Mouse (Mus musculus): ENCODE results near the gene Zfp663. TPM values are rescaled to one million over a fixed set of nuclear protein-coding genes. Genes with fewer than 3 reads are reported as not detected.

Gene Zfp663
- total and polyA plus RNA-seq, 2 experiments from 2014 or later, result 0.47 to 2.3 TPM

- 0% methylated on average over 1 of the region's 1 CpGs for WGBS
- H3K4me1 ChIP-seq (ENCODE audit: insufficient read depth, low read length), result no peaks in the 10 kb centered on the region
- TF ChIP-seq CTCF (IDR thresholded peaks at IDR 0.05; ENCODE audit: low read depth), result peak; percentile 95
- no peaks in the 10 kb centered on the region for H3K9me3 ChIP-seq (ENCODE audit: low read length)
- H3K27me3 ChIP-seq (ENCODE audit: insufficient read depth, low read length), result no peaks in the 10 kb centered on the region
- H3K4me3 ChIP-seq (ENCODE audit: low read length), result no peak overlapping the region
- no peak overlapping the region for H3K27ac ChIP-seq
- H3K36me3 ChIP-seq (ENCODE audit: insufficient read depth, low read length), result no peaks in the 10 kb centered on the region
- H3K9ac ChIP-seq (replicated peaks; ENCODE audit: low read length), result no peak overlapping the region
- DNase-seq (ENCODE audit: low spot score), result peak; percentile 91
- ATAC-seq, result peak; percentile 63
- H3K4me2 ChIP-seq (ENCODE audit: low read depth, low read length), result no peak overlapping the region
These were observed 7.7 kb downstream of the Zfp663 start for GRCm38 (mm10) chr2:165360861-165361260.

DNA sequence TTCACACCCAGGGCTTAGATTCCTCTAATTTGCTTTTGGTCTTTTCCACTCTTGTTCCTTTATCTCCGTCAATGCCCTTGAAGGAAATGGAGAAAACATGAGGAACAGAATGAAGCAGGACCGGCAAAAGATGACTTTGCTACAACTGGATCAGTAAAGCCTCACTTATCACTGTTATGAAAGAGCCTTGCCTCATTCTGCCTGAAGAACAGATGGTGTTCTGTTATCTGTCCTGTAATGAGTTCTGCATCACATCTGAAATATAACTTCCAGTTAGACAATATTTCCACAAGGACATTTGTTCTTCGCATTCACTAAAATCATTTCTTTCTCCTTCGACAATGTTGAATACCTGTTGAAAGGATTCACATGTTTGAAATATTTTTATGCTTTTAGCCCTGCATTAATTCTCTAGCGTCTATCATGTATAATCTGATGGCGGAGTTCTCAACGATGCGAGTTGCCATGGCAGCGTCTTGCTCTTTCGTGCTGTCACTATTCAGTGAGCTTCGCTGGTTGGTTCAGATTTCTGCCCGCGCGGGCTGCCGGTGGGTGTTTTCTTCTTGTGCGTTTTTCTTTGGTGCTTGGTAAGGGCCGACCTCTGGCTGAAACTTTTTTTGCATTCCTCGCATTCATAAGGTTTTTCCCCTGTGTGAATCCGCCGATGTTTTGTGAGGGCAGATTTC, 16.6 kb downstream of the Zfp663 start:
- no peak overlapping the region for H3K27ac ChIP-seq
- DNase-seq (ENCODE audit: low spot score), result no peak
- H3K4me2 ChIP-seq (ENCODE audit: low read depth, low read length), result no peak overlapping the region
- TF ChIP-seq CTCF (IDR thresholded peaks at IDR 0.05; ENCODE audit: low read depth), result no peak
- H3K9me3 ChIP-seq (ENCODE audit: low read length), result peaks cover 9% of the 10 kb centered on the region; the same call in 1 of the 2 replicates
- ATAC-seq, result no peak
- H3K36me3 ChIP-seq (ENCODE audit: insufficient read depth, low read length), result no peaks in the 10 kb centered on the region
- H3K4me3 ChIP-seq (ENCODE audit: low read length), result no peak overlapping the region
- no peaks in the 10 kb centered on the region for H3K4me1 ChIP-seq (ENCODE audit: insufficient read depth, low read length)
- WGBS, result 90% methylated on average over 20 of the region's 20 CpGs
- H3K27me3 ChIP-seq (ENCODE audit: insufficient read depth, low read length), result no peaks in the 10 kb centered on the region
- H3K9ac ChIP-seq (replicated peaks; ENCODE audit: low read length), result no peak overlapping the region

- peak; percentile 83 for TF ChIP-seq CTCF (IDR thresholded peaks at IDR 0.05; ENCODE audit: low read depth)
- Histone ChIP-seq H3K27ac (no peak overlapping the region), H3K4me1 (ENCODE audit: insufficient read depth, low read length) (no peaks in the 10 kb centered on the region), H3K9ac (replicated peaks; ENCODE audit: low read length) (no peak overlapping the region), H3K4me2 (ENCODE audit: low read depth, low read length) (no peak overlapping the region), H3K4me3 (ENCODE audit: low read length) (no peak overlapping the region), H3K27me3 (ENCODE audit: insufficient read depth, low read length) (no peaks in the 10 kb centered on the region), H3K36me3 (ENCODE audit: insufficient read depth, low read length) (no peaks in the 10 kb centered on the region), H3K9me3 (ENCODE audit: low read length) (peaks cover 9% of the 10 kb centered on the region; the same call in 1 of the 2 replicates)
- peak; percentile 87 for ATAC-seq
- DNase-seq (ENCODE audit: low spot score), result peak; percentile 86
- WGBS, result 15% methylated on average over 8 of the region's 8 CpGs
These were observed 19.1 kb downstream of the Zfp663 start for GRCm38 (mm10) chr2:165349466-165349865.

DNA sequence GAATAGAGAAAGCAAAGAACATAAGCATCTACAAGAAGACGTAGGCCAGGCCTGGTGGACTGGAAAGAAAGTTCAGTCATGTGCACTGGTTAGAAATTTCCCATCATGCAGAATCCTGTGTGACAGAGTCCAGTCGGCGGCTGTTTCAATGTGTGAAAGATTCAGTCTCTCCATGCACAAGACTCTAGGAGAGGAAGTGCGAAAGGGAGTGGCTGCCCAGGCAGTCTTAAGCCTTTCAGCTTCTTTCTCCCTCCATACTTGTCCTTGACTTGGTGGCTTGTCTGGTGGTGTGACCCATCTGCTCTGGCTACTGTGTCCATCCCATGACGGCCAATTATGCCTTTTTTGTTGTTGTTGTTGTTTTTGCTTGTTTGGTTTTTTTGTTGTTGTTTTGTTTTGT, 22.3 kb downstream of the Zfp663 start:
- no peaks in the 10 kb centered on the region for H3K36me3 ChIP-seq (ENCODE audit: insufficient read depth, low read length)
- no peaks in the 10 kb centered on the region for H3K4me1 ChIP-seq (ENCODE audit: insufficient read depth, low read length)
- no peak for DNase-seq (ENCODE audit: low spot score)
- H3K4me3 ChIP-seq (ENCODE audit: low read length), result no peak overlapping the region
- ATAC-seq, result no peak
- no peak overlapping the region for H3K9ac ChIP-seq (replicated peaks; ENCODE audit: low read length)
- H3K9me3 ChIP-seq (ENCODE audit: low read length), result no peaks in the 10 kb centered on the region
- H3K27ac ChIP-seq, result no peak overlapping the region
- H3K27me3 ChIP-seq (ENCODE audit: insufficient read depth, low read length), result no peaks in the 10 kb centered on the region
- 89% methylated on average over 5 of the region's 5 CpGs for WGBS
- H3K4me2 ChIP-seq (ENCODE audit: low read depth, low read length), result no peak overlapping the region
- TF ChIP-seq CTCF (IDR thresholded peaks at IDR 0.05; ENCODE audit: low read depth), result no peak

GRCm38 (mm10) chr2:165337191-165337590, 31.3 kb downstream of the Zfp663 start:
- WGBS, result 25% methylated on average over 3 of the region's 3 CpGs

DNA sequence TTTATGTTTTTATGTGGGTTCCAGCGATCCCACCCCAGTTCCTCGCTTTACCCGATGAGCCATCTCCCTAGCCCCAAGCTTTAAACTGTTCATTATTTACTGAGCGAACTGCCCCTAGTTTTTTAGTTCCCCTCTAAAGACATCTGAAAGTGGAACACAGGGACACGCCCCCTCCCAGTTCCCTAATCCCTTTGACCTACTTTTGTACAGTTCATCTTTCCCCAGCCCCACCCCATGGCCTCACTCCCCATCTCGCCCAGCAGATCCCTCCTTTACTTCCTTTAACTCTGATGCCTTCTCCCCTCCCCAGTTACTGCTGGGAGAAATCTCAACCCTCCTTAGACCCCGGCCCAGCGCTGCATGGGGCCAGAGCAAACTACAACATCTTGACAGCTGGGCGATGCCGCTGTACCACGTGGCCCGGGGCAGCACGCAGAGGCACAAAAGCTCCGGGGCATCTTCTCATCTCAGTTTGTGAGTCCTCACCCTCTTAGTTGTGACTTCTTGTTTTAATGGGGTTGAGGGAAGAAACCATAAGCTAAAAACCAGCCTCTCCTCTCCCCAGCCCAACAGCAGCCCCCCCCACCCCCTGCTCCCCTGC, 35.8 kb downstream of the Zfp663 start:
- DNase-seq (ENCODE audit: low spot score), result no peak
- H3K9me3 ChIP-seq (ENCODE audit: low read length), result no peaks in the 10 kb centered on the region
- no peak for TF ChIP-seq CTCF (IDR thresholded peaks at IDR 0.05; ENCODE audit: low read depth)
- no peak overlapping the region for H3K27ac ChIP-seq
- no peak for ATAC-seq
- H3K4me3 ChIP-seq (ENCODE audit: low read length), result no peak overlapping the region
- peaks cover 3% of the 10 kb centered on the region; the same call in 1 of the 2 replicates for H3K4me1 ChIP-seq (ENCODE audit: insufficient read depth, low read length)
- H3K36me3 ChIP-seq (ENCODE audit: insufficient read depth, low read length), result no peaks in the 10 kb centered on the region
- no peak overlapping the region for H3K4me2 ChIP-seq (ENCODE audit: low read depth, low read length)
- H3K9ac ChIP-seq (replicated peaks; ENCODE audit: low read length), result no peak overlapping the region
- no peaks in the 10 kb centered on the region for H3K27me3 ChIP-seq (ENCODE audit: insufficient read depth, low read length)
- WGBS, result 39% methylated on average over 14 of the region's 14 CpGs

More at GRCm38 (mm10) chr2:165337191-165337590, 31.3 kb downstream of the Zfp663 start:
- Histone ChIP-seq H3K27me3 (ENCODE audit: insufficient read depth, low read length) (no peaks in the 10 kb centered on the region), H3K4me3 (ENCODE audit: low read length) (no peak overlapping the region), H3K9ac (replicated peaks; ENCODE audit: low read length) (no peak overlapping the region), H3K9me3 (ENCODE audit: low read length) (no peaks in the 10 kb centered on the region), H3K27ac (no peak overlapping the region), H3K4me2 (ENCODE audit: low read depth, low read length) (no peak overlapping the region), H3K4me1 (ENCODE audit: insufficient read depth, low read length) (peaks cover 3% of the 10 kb centered on the region; the same call in 1 of the 2 replicates), H3K36me3 (ENCODE audit: insufficient read depth, low read length) (no peaks in the 10 kb centered on the region)
- peak; percentile 71 for TF ChIP-seq CTCF (IDR thresholded peaks at IDR 0.05; ENCODE audit: low read depth)
- DNase-seq (ENCODE audit: low spot score) (peak; percentile 57), ATAC-seq (no peak)

GRCm38 (mm10) chr2:165329703-165330102, 38.8 kb downstream of the Zfp663 start:
- WGBS, result 49% methylated on average over 3 of the region's 3 CpGs

More at GRCm38 (mm10) chr2:165329703-165330102, 38.8 kb downstream of the Zfp663 start:
- Histone ChIP-seq H3K9me3 (ENCODE audit: low read length) (no peaks in the 10 kb centered on the region), H3K4me3 (ENCODE audit: low read length) (no peak overlapping the region), H3K4me1 (ENCODE audit: insufficient read depth, low read length) (peaks cover 17% of the 10 kb centered on the region), H3K27me3 (ENCODE audit: insufficient read depth, low read length) (no peaks in the 10 kb centered on the region), H3K36me3 (ENCODE audit: insufficient read depth, low read length) (no peaks in the 10 kb centered on the region), H3K4me2 (ENCODE audit: low read depth, low read length) (no peak overlapping the region), H3K9ac (replicated peaks; ENCODE audit: low read length) (no peak overlapping the region), H3K27ac (no peak overlapping the region)
- no peak for TF ChIP-seq CTCF (IDR thresholded peaks at IDR 0.05; ENCODE audit: low read depth)
- DNase-seq (ENCODE audit: low spot score), result no peak
- ATAC-seq, result no peak

Measured in hindbrain, postnatal 0 days (tissue).